Comparison of ENCODE assay signal across 8 mouse cellular contexts in genomic region chr7:133066776-133067175, GRCm38 (mm10). TPM values are rescaled to one million over a fixed set of nuclear protein-coding genes. Genes with fewer than 3 reads are reported as not detected.
DNase-seq lines count a peak whose midpoint lies in the region; ATAC-seq lines count a peak whose summit lies in the region.

No protein-coding gene starts in this region.

- H3K36me3 ChIP-seq in forebrain, embryonic 15.5 days, result no peaks in the 10 kb centered on the region

- no peak overlapping the region for H3K4me3 ChIP-seq in forebrain, embryonic 15.5 days

- no peaks in the 10 kb centered on the region for H3K9me3 ChIP-seq in forebrain, embryonic 15.5 days

- 8% methylated on average over 6 of the region's 6 CpGs for WGBS in forebrain, embryonic 15.5 days

- no peak overlapping the region for H3K9ac ChIP-seq in forebrain, embryonic 15.5 days (replicated peaks)

- peak; percentile 91 for ATAC-seq in frontal cortex, adult (ENCODE audit: low TSS enrichment)
- peak; percentile 58 for ATAC-seq in forebrain, embryonic 15.5 days (replicated peaks)
- no peak for ATAC-seq in megakaryocyte progenitor cell, adult 5-6 weeks (replicated peaks; ENCODE audit: poor library complexity)

- no peaks in the 10 kb centered on the region for H3K27me3 ChIP-seq in forebrain, embryonic 15.5 days

- H3K4me2 ChIP-seq in forebrain, embryonic 15.5 days (replicated peaks), result no peak overlapping the region; the same call in 1 of the 2 replicates

- no peak for DNase-seq in frontal cortex, postnatal 25 days (ENCODE audit: low spot score in 2 of 2)
- peak; percentile 87 for DNase-seq in Muller cell, postnatal 12 days (ENCODE audit: inconsistent ontology term)
- peak; percentile 47 to 65 for DNase-seq in left cerebral cortex, adult 18-20 months (ENCODE audit: low spot score in 2 of 2)
- DNase-seq in urinary bladder, postnatal 14 days (ENCODE audit: low spot score), result no peak
- no peak for DNase-seq in gastrocnemius, adult 8-10 months (ENCODE audit: low spot score in 2 of 2)

- H3K4me1 ChIP-seq in forebrain, embryonic 15.5 days, result peaks cover 62% of the 10 kb centered on the region

- peak overlapping the region; percentile 85 for H3K27ac ChIP-seq in forebrain, embryonic 15.5 days (replicated peaks)

RNA-seq across cellular contexts. Expression of gene Fgfr2, which starts 56.4 kb away (rescaled TPM):
- polyA plus RNA-seq in forebrain, embryonic 15.5 days (2015; fragmentation: Nextera tagmentation; extraction: Ambion mirVana), result 43.5 and 48.1 TPM in 2 replicates
- total RNA-seq in left cerebral cortex, adult 18-20 months (2021), result 10 to 100 TPM; 44.0 to 52.8 TPM
- not detected in 2 replicates for total RNA-seq in megakaryocyte progenitor cell, adult 5-6 weeks (2015)
- not detected in 2 replicates for total RNA-seq in megakaryocyte progenitor cell, adult 5-6 weeks (2017)
- 1 to 10 TPM in 1 of 4 experiments, under 1 TPM in 3; 0.17 to 1.3 (median 0.62) TPM for total RNA-seq in gastrocnemius, adult 8-10 months (2022)

RNA-seq across cellular contexts. Expression of gene Ctbp2, which starts 57.4 kb away (rescaled TPM):
- polyA plus RNA-seq in forebrain, embryonic 15.5 days (2015; fragmentation: Nextera tagmentation; extraction: Ambion mirVana), result 80.3 and 87.4 TPM in 2 replicates
- 10 to 100 TPM; 26.4 to 27.3 TPM for total RNA-seq in left cerebral cortex, adult 18-20 months (2021)
- total RNA-seq in megakaryocyte progenitor cell, adult 5-6 weeks (2015), result 35.0 and 45.0 TPM in 2 replicates
- 40.5 and 44.5 TPM in 2 replicates for total RNA-seq in megakaryocyte progenitor cell, adult 5-6 weeks (2017)
- total RNA-seq in gastrocnemius, adult 8-10 months (2022), result 10 to 100 TPM; 15.9 to 19.6 (median 18.1) TPM

Comparison
In these comparisons a context has a peak if more than half of its experiments do, and no peak if none do; other contexts are left out.
1. DNase-seq: peak in Muller cell, postnatal 12 days (single experiment) and left cerebral cortex, adult 18-20 months (2 of 2); none in frontal cortex, postnatal 25 days (0 of 2), urinary bladder, postnatal 14 days (single experiment) and gastrocnemius, adult 8-10 months (0 of 2).
2. RNA of gene Fgfr2, which starts 56.4 kb away (total RNA-seq): 44.0 to 52.8 TPM in left cerebral cortex, adult 18-20 months; 0.17 to 1.3 TPM in gastrocnemius, adult 8-10 months and not detected in megakaryocyte progenitor cell, adult 5-6 weeks; every median in the first group is over 10 times any median in the second.